Comparison of ENCODE assay signal across 8 mouse cellular contexts in the genomic region with DNA sequence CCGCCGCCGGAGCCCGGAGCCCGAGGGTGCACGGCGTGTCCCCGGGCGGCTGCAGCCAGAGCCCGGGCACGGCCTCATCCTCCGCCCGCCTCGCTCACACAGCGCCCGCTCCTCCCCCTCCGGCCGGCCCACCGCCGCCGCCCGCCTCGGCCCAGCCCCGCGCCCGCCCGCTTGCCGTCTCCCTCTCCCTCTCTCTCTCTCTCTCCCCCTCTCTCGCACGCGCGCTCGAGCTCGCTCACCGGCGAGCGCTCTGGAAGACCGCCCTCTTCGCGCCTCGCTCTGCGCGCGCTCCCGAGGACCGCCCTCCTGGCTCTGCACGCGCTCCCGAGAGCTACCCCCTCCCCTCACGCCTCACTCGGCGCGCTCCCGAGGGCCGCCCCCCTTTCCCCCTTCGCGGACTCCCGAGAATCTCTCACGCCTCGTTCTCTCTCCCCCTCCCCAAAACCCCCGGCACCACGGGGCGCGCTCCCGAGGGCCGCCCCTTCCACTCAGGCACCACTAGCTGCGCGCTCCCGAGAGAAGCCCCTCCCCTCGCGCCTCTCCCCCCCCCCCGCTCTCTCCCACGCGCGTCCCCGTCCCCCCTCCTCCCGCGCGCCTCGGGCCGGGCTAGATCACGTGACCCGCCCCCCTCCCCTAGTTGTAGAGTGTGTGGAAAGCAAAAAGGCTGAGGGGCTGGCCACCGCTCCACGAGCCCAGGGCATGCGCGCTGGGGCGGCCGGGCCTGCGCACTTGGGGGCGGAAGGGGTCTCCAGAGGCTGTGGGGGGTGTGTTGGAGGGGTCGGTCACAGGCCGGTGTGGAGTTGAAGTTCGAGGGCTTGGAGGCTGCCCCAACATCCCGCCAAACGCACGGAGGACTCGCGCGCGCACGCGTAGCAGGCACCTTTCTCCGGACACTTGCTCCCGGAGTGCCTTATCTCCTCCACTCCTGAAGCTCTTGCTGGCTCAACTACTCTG. TPM values are rescaled to one million over a fixed set of nuclear protein-coding genes. Genes with fewer than 3 reads are reported as not detected.
DNase-seq lines count a peak whose midpoint lies in the region; ATAC-seq lines count a peak whose summit lies in the region.

TSS of gene Auts2 (minus strand) at position 227 of the 954 bp plus-strand sequence.

- DNase-seq in adrenal gland, adult 18-20 months (ENCODE audit: low spot score in 2 of 2): peak; percentile 77 to 90
- DNase-seq in cerebellum, postnatal 4 days (ENCODE audit: low spot score in 2 of 2): peak; percentile 73 to 90
- peak; percentile 72 to 76 for DNase-seq in gastrocnemius, adult 8-10 months (ENCODE audit: low spot score in 2 of 2)
- DNase-seq in left cerebral cortex, adult 8-10 months (ENCODE audit: low spot score in 2 of 2): peak; percentile 53 to 83
- DNase-seq in lung, postnatal 4 days: peak; percentile 89 to 95
- peak; percentile 94 for DNase-seq in right cerebral cortex, postnatal 10 days (ENCODE audit: low spot score in 2 of 2)
- peak; percentile 68 to 85 for DNase-seq in urinary bladder, postnatal 36 days (ENCODE audit: low spot score in 2 of 2)

- peak within 1 kb of the TSS; percentile 67 for H3K4me2 ChIP-seq in hindbrain, embryonic 16.5 days (ENCODE audit: low read length)

- H3K27me3 ChIP-seq in hindbrain, embryonic 16.5 days (replicated peaks; ENCODE audit: control insufficient read depth, insufficient read depth, low read length): no peaks in the 10 kb centered on the region

- H3K4me3 ChIP-seq in hindbrain, embryonic 16.5 days (ENCODE audit: low read length): peak within 1 kb of the TSS; percentile 66

- H3K9me3 ChIP-seq in hindbrain, embryonic 16.5 days (ENCODE audit: control insufficient read depth, low read length): no peaks in the 10 kb centered on the region

- H3K4me1 ChIP-seq in hindbrain, embryonic 16.5 days (ENCODE audit: control insufficient read depth, insufficient read depth, low read depth, low read length): peaks cover 10% of the 10 kb centered on the region

- no peaks in the 10 kb centered on the region for H3K36me3 ChIP-seq in hindbrain, embryonic 16.5 days (ENCODE audit: control insufficient read depth, insufficient read depth, low read length)

- WGBS in hindbrain, embryonic 16.5 days: under 1% methylated on average over 69 of the region's 105 CpGs

- peak within 1 kb of the TSS; percentile 78 for H3K9ac ChIP-seq in hindbrain, embryonic 16.5 days (ENCODE audit: low read depth, low read length)

- H3K27ac ChIP-seq in hindbrain, embryonic 16.5 days (ENCODE audit: low read depth, low read length): peak within 1 kb of the TSS; percentile 92

- ATAC-seq in hindbrain, embryonic 16.5 days: peak; percentile 90

RNA-seq across cellular contexts. Expression of gene Auts2, which starts in this region (rescaled TPM):
- total RNA-seq in adrenal gland, adult 18-20 months (2021): 10 to 100 TPM; 23.5 to 29.5 TPM
- 10 to 100 TPM in 2 of 4 experiments, 1 to 10 TPM in 2; 7.6 to 18.8 (median 12.4) TPM for total RNA-seq in gastrocnemius, adult 8-10 months (2022)
- polyA plus RNA-seq in hindbrain, embryonic 16.5 days (2015; fragmentation: Nextera tagmentation; extraction: Ambion mirVana): 43.2 and 53.4 TPM in 2 replicates
- total RNA-seq in left cerebral cortex, adult 8-10 months (2022): 10 to 100 TPM; 86.9 to 97.6 (median 89.2) TPM

Comparison
In these comparisons a context has a peak if more than half of its experiments do, and no peak if none do; other contexts are left out.
1. Peak in every context shown above with its lines: DNase-seq, ATAC-seq, H3K4me3 ChIP-seq and H3K27ac ChIP-seq.